Mouse (Mus musculus): ENCODE results near the gene Fbln2.

GRCm38 (mm10) chr6:91233424-91234015 lies 21.3 kb downstream of the Fbln2 start:
- no peak for TF ChIP-seq GATA1 (IDR thresholded peaks at IDR 0.05; ENCODE audit: borderline replicate concordance, low read length)
- no peak for TF ChIP-seq FLI1 (IDR thresholded peaks at IDR 0.05; ENCODE audit: low read length)
